Mouse (Mus musculus) forebrain, embryonic 16.5 days (tissue): ENCODE results near the gene Tfcp2. TPM values are rescaled to one million over a fixed set of nuclear protein-coding genes. Genes with fewer than 3 reads are reported as not detected.

Experiments used
- ATAC-seq: fragments of 200-750 bp; cut with Nextera tagmentation; 2 replicates; pipeline ENCODE4 v1.8.0; 2017; ENCODE audit warnings: mild to moderate bottlenecking, moderate library complexity
- H3K27ac ChIP-seq: fragments of 300-500 bp; sonication (generic); 2 replicates; pipeline ENCODE4 v1.5.1; 2014; ENCODE audit warnings: low read length, control low read depth
- H3K27me3 ChIP-seq: fragments of 300-500 bp; sonication (generic); replicated peaks from 2 replicates; pipeline ENCODE4 v1.6.1; 2014; ENCODE audit warnings: low read length; ENCODE audit not compliant: control insufficient read depth, insufficient read depth
- H3K36me3 ChIP-seq: fragments of 300-500 bp; sonication (generic); 2 replicates; pipeline ENCODE4 v1.6.1; 2014; ENCODE audit not compliant: control insufficient read depth, insufficient read depth
- H3K4me1 ChIP-seq: fragments of 300-500 bp; sonication (generic); replicated peaks from 2 replicates; pipeline ENCODE4 v1.6.1; 2014; ENCODE audit warnings: low read length; ENCODE audit not compliant: control insufficient read depth, insufficient read depth
- H3K4me2 ChIP-seq: fragments of 300-500 bp; sonication (generic); 2 replicates; pipeline ENCODE4 v1.6.1; 2014; ENCODE audit warnings: mild to moderate bottlenecking, low read length, control low read depth
- H3K4me3 ChIP-seq: fragments of 300-500 bp; sonication (generic); replicated peaks from 2 replicates; pipeline ENCODE4 v1.5.1; 2014; ENCODE audit warnings: mild to moderate bottlenecking, low read length, control low read depth
- H3K9ac ChIP-seq: fragments of 300-500 bp; sonication (generic); replicated peaks from 2 replicates; pipeline ENCODE4 v1.6.1; 2014; ENCODE audit warnings: low read depth, low read length, control low read depth
- H3K9me3 ChIP-seq: fragments of 300-500 bp; sonication (generic); 2 replicates; pipeline ENCODE4 v1.6.1; 2016; ENCODE audit warnings: low read length; ENCODE audit not compliant: control insufficient read depth
- WGBS: fragments of 180-500 bp; shearing (Covaris S2); extraction: QIAGEN DNeasy Blood & Tissue Kit; methylation state at CpG from one replicate; pipeline ENCODE4 v1.1.7; 2014; 5-methylcytosine and 5-hydroxymethylcytosine counted together
- polyA plus RNA-seq: library from polyadenylated mRNA; unstranded; fragments of >200 nt; fragmentation: Nextera tagmentation; extraction: Ambion mirVana; gene quantifications from 2 replicates; pipeline ENCODE4 v1.2.1, GENCODE M21; 2015

Tfcp2 gene
- 30.7 and 35.1 TPM in 2 replicates for polyA plus RNA-seq

- Histone ChIP-seq H3K4me3 (peak within 1 kb of the TSS; percentile 88), H3K9me3 (no peaks in the 10 kb centered on the region), H3K36me3 (0 out of 2 replicates have a peak, but pooled peaks cover 2% of the 10 kb centered on the region), H3K4me2 (peak within 1 kb of the TSS; percentile 78), H3K4me1 (peaks cover 15% of the 10 kb centered on the region), H3K27me3 (no peaks in the 10 kb centered on the region), H3K27ac (peak within 1 kb of the TSS; percentile 83), H3K9ac (peak within 1 kb of the TSS; percentile 93)
- ATAC-seq, result peak; percentile 100
- 0% methylated on average over 84 of the region's 84 CpGs for WGBS
These were observed at the start of gene Tfcp2 for GRCm38 (mm10) chr15:100551326-100552307. Gene Tfcp2, minus strand, starts transcription at chr15:100552008.

GRCm38 (mm10) chr15:100600696-100601272, 49.0 kb upstream of the Tfcp2 start:
- H3K9ac ChIP-seq, result no peak overlapping the region
- peak overlapping the region; percentile 70 for H3K4me2 ChIP-seq
- ATAC-seq, result no peak
- no peak overlapping the region; the same call in 1 of the 2 replicates for H3K4me3 ChIP-seq
- H3K4me1 ChIP-seq, result peaks cover 19% of the 10 kb centered on the region
- WGBS, result 28% methylated on average over 21 of the region's 21 CpGs
- no peaks in the 10 kb centered on the region for H3K27me3 ChIP-seq
- H3K27ac ChIP-seq, result no peak overlapping the region
- H3K9me3 ChIP-seq, result no peaks in the 10 kb centered on the region
- H3K36me3 ChIP-seq, result 0 out of 2 replicates have a peak, but pooled peaks cover 2% of the 10 kb centered on the region

- H3K4me2 ChIP-seq, result peak overlapping the region; percentile 70
- peaks cover 15% of the 10 kb centered on the region for H3K4me1 ChIP-seq
- peak overlapping the region; percentile 85 for H3K27ac ChIP-seq
- H3K9me3 ChIP-seq, result no peaks in the 10 kb centered on the region
- ATAC-seq, result peak; percentile 62
- H3K9ac ChIP-seq, result peak overlapping the region; percentile 94
- H3K36me3 ChIP-seq, result 0 out of 2 replicates have a peak, but pooled peaks cover 2% of the 10 kb centered on the region
- peak overlapping the region; percentile 69 for H3K4me3 ChIP-seq
- 2% methylated on average over 35 of the region's 35 CpGs for WGBS
- H3K27me3 ChIP-seq, result no peaks in the 10 kb centered on the region
These were observed 48.4 kb upstream of the Tfcp2 start for GRCm38 (mm10) chr15:100600047-100600695.

- under 1% methylated on average over 70 of the region's 76 CpGs for WGBS
- Histone ChIP-seq H3K4me3 (peak within 1 kb of the TSS; percentile 69), H3K36me3 (0 out of 2 replicates have a peak, but pooled peaks cover 2% of the 10 kb centered on the region), H3K4me2 (peak within 1 kb of the TSS; percentile 70), H3K9me3 (no peaks in the 10 kb centered on the region), H3K9ac (peak within 1 kb of the TSS; percentile 94), H3K4me1 (peaks cover 12% of the 10 kb centered on the region), H3K27ac (peak within 1 kb of the TSS; percentile 85), H3K27me3 (no peaks in the 10 kb centered on the region)
- peak; percentile 66 for ATAC-seq
These were observed 47.7 kb upstream of the Tfcp2 start, which contains the start of gene Pou6f1 for GRCm38 (mm10) chr15:100599276-100600046. Gene Pou6f1, minus strand, starts transcription at chr15:100599984.

- Histone ChIP-seq H3K9ac (peak overlapping the region; percentile 94), H3K4me1 (peaks cover 11% of the 10 kb centered on the region), H3K9me3 (no peaks in the 10 kb centered on the region), H3K36me3 (0 out of 2 replicates have a peak, but pooled peaks cover 2% of the 10 kb centered on the region), H3K4me2 (peak overlapping the region; percentile 70), H3K27me3 (no peaks in the 10 kb centered on the region), H3K27ac (peak overlapping the region; percentile 85), H3K4me3 (peak overlapping the region; percentile 69)
- WGBS, result 2% methylated on average over 12 of the region's 12 CpGs
- peak; percentile 68 for ATAC-seq
These were observed 47.1 kb upstream of the Tfcp2 start for GRCm38 (mm10) chr15:100598883-100599275.

- H3K27ac ChIP-seq, result peak overlapping the region; percentile 85
- 0 out of 2 replicates have a peak, but pooled peaks cover 2% of the 10 kb centered on the region for H3K36me3 ChIP-seq
- peaks cover 11% of the 10 kb centered on the region for H3K4me1 ChIP-seq
- no peaks in the 10 kb centered on the region for H3K9me3 ChIP-seq
- peak overlapping the region; percentile 69 for H3K4me3 ChIP-seq
- no peak for ATAC-seq
- H3K4me2 ChIP-seq, result peak overlapping the region; percentile 70
- no peaks in the 10 kb centered on the region for H3K27me3 ChIP-seq
- H3K9ac ChIP-seq, result peak overlapping the region; percentile 94
- 33% methylated on average over 9 of the region's 9 CpGs for WGBS
These were observed 46.6 kb upstream of the Tfcp2 start for GRCm38 (mm10) chr15:100598287-100598882.

GRCm38 (mm10) chr15:100592817-100593216, 41.0 kb upstream of the Tfcp2 start:
- Histone ChIP-seq H3K9ac (no peak overlapping the region), H3K9me3 (no peaks in the 10 kb centered on the region), H3K4me1 (no peaks in the 10 kb centered on the region), H3K4me3 (no peak overlapping the region), H3K27me3 (no peaks in the 10 kb centered on the region), H3K4me2 (no peak overlapping the region), H3K27ac (no peak overlapping the region), H3K36me3 (peaks cover 4% of the 10 kb centered on the region; the same call in 1 of the 2 replicates)
- ATAC-seq, result no peak
- 88% methylated on average over 6 of the region's 6 CpGs for WGBS

GRCm38 (mm10) chr15:100590436-100590835, 38.6 kb upstream of the Tfcp2 start:
- Histone ChIP-seq H3K4me1 (no peaks in the 10 kb centered on the region), H3K27me3 (no peaks in the 10 kb centered on the region), H3K9me3 (no peaks in the 10 kb centered on the region), H3K4me3 (no peak overlapping the region), H3K27ac (no peak overlapping the region), H3K9ac (no peak overlapping the region), H3K4me2 (no peak overlapping the region), H3K36me3 (peaks cover 13% of the 10 kb centered on the region)
- no peak for ATAC-seq
- 81% methylated on average over 8 of the region's 8 CpGs for WGBS
